ENCODE assay signal across 17 mouse cellular contexts in the genomic region with DNA sequence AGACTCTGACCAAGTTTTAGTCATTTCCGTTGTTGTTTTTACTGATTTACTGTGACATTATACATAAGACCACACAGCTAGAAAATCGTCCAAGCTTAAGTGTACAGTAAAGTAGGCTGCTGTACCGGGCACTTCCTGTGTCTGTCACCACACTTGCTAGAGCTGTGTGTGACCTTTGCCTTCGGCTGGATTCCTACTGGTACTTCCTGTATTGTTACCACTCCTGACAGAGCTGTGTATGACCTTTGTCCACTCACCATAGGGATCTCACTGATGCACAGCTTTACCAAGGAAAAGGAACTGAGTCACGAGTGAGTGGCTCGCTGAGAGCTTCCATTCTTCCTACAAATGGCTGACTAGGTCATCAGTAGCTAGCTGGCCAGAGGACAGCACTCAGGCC. TPM values are rescaled to one million over a fixed set of nuclear protein-coding genes. Genes with fewer than 3 reads are reported as not detected.
DNase-seq lines count a peak whose midpoint lies in the region; ATAC-seq lines count a peak whose summit lies in the region.
"Had no signal": no experiment of that assay in that cellular context is flagged by ENCODE, and none has a peak within 500 bp of the region (broad histone marks: within the 10 kb centered on the region; RNA-seq: fewer than 3 reads in every experiment).

No protein-coding gene starts in this region.

- peak; percentile 72 for ATAC-seq in monocyte, adult 5-6 weeks (replicated peaks; ENCODE audit: insufficient number of reproducible peaks, low FRiP score, low TSS enrichment, poor library complexity, severe bottlenecking)
- ATAC-seq: midbrain, embryonic 13.5 days had no signal

- WGBS in large intestine, adult 2 months: 52% methylated on average over 6 of the region's 6 CpGs

- peak; percentile 79 for DNase-seq in heart, adult 11 months
- no peak for DNase-seq in heart, adult 8-10 months (ENCODE audit: low spot score)
- peak; percentile 38 for DNase-seq in 416B (ENCODE audit: low read depth)
- peak; percentile 25 for DNase-seq in large intestine, adult 2 months (ENCODE audit: low read depth, low spot score)
- DNase-seq in kidney, adult 11 months: no peak
- no peak for DNase-seq in cerebellum, adult 11-12 months
- no peak for DNase-seq in spleen, adult 18-20 months
- DNase-seq: adrenal gland, postnatal 14 days; cerebellum, adult 11 months; cerebellum, postnatal 36 days; heart, postnatal 36 days; kidney, adult 18-20 months; kidney, postnatal 25 days; right cerebral cortex, postnatal 14 days; thymus, postnatal 25 days had no signal

RNA-seq across cellular contexts. Expression of gene Bzw2, which starts 29.2 kb away (rescaled TPM):
- 100 to 1,000 TPM; 179 to 216 (median 198) TPM for total RNA-seq in heart, adult 8-10 months (2022)
- 20.4 and 22.8 TPM in 2 replicates for polyA plus RNA-seq in large intestine, adult 2 months (2012; rRNA removed)
- total RNA-seq in monocyte, adult 5-6 weeks (2017): 22.1 to 32.7 TPM (median 24.8 TPM) in 3 replicates

RNA-seq across cellular contexts. Expression of gene Ankmy2, which starts 30.2 kb away (rescaled TPM):
- 10 to 100 TPM; 11.7 to 17.0 (median 14.3) TPM for total RNA-seq in heart, adult 8-10 months (2022)
- polyA plus RNA-seq in large intestine, adult 2 months (2012; rRNA removed): 11.3 and 13.5 TPM in 2 replicates
- total RNA-seq in monocyte, adult 5-6 weeks (2017): 21.5 to 27.7 TPM (median 27.3 TPM) in 3 replicates

Comparison
In these comparisons a context has a peak if more than half of its experiments do, and no peak if none do; other contexts are left out.
1. DNase-seq: peak in heart, adult 11 months (single experiment), 416B (single experiment) and large intestine, adult 2 months (single experiment); none in heart, adult 8-10 months (single experiment), kidney, adult 11 months (single experiment), cerebellum, adult 11-12 months (single experiment) and spleen, adult 18-20 months (0 of 2).